Comparison of ENCODE assay signal across 10 mouse cellular contexts in genomic region chr5:111220679-111221380, GRCm38 (mm10).
DNase-seq lines count a peak whose midpoint lies in the region; ATAC-seq and TF ChIP-seq lines count a peak whose summit lies in the region.
"Had no signal": no experiment of that assay in that cellular context is flagged by ENCODE, and none has a peak within 500 bp of the region (broad histone marks: within the 10 kb centered on the region; RNA-seq: fewer than 3 reads in every experiment).

No protein-coding gene starts in this region.

- no peak for ATAC-seq in heart, embryonic 12.5 days (ENCODE audit: insufficient number of reproducible peaks, low FRiP score)
- peak; percentile 89 for ATAC-seq in hindbrain, postnatal 0 days
- ATAC-seq in neural tube, embryonic 15.5 days (ENCODE audit: low FRiP score) = 0 out of 2 replicates have a peak, but pooled peaks have one; percentile 29

- H3K27ac ChIP-seq in heart, embryonic 12.5 days (ENCODE audit: poor library complexity, severe bottlenecking) = no peak overlapping the region
- peak overlapping the region; percentile 76 for H3K27ac ChIP-seq in hindbrain, postnatal 0 days
- peak overlapping the region; percentile 83 for H3K27ac ChIP-seq in neural tube, embryonic 15.5 days (replicated peaks)

- no peak overlapping the region for H3K4me3 ChIP-seq in heart, embryonic 12.5 days
- no peak overlapping the region for H3K4me3 ChIP-seq in hindbrain, postnatal 0 days (ENCODE audit: low read length)
- no peak overlapping the region for H3K4me3 ChIP-seq in neural tube, embryonic 15.5 days (replicated peaks)
- H3K4me3 ChIP-seq: megakaryocyte, embryonic 14.5 days had no signal

- H3K36me3 ChIP-seq in heart, embryonic 12.5 days = peaks cover 21% of the 10 kb centered on the region
- H3K36me3 ChIP-seq in hindbrain, postnatal 0 days (ENCODE audit: insufficient read depth, low read length) = peaks cover 20% of the 10 kb centered on the region
- peaks cover 16% of the 10 kb centered on the region for H3K36me3 ChIP-seq in neural tube, embryonic 15.5 days

- no peaks in the 10 kb centered on the region for H3K9me3 ChIP-seq in heart, embryonic 12.5 days (replicated peaks)
- no peaks in the 10 kb centered on the region for H3K9me3 ChIP-seq in hindbrain, postnatal 0 days (ENCODE audit: low read length)
- no peaks in the 10 kb centered on the region for H3K9me3 ChIP-seq in neural tube, embryonic 15.5 days (replicated peaks)
- H3K9me3 ChIP-seq: megakaryocyte, embryonic 14.5 days had no signal

- 57% methylated on average over 16 of the region's 16 CpGs for WGBS in heart, embryonic 12.5 days
- 17% methylated on average over 16 of the region's 16 CpGs for WGBS in hindbrain, postnatal 0 days
- WGBS in neural tube, embryonic 15.5 days = 9% methylated on average over 16 of the region's 16 CpGs

- H3K4me2 ChIP-seq in heart, embryonic 12.5 days = no peak overlapping the region
- H3K4me2 ChIP-seq in hindbrain, postnatal 0 days (ENCODE audit: low read depth, low read length) = no peak overlapping the region
- no peak overlapping the region for H3K4me2 ChIP-seq in neural tube, embryonic 15.5 days

- TF ChIP-seq CTCF in hindbrain, postnatal 0 days (IDR thresholded peaks at IDR 0.05; ENCODE audit: low read depth) = no peak; the same call in 1 of the 2 replicates

- peak overlapping the region; percentile 14; the same call in 1 of the 2 replicates for H3K9ac ChIP-seq in heart, embryonic 12.5 days
- peak overlapping the region; percentile 13; the same call in 1 of the 2 replicates for H3K9ac ChIP-seq in hindbrain, postnatal 0 days (replicated peaks; ENCODE audit: low read length)
- 0 out of 2 replicates have a peak overlapping the region, but pooled peaks have one; percentile 30 for H3K9ac ChIP-seq in neural tube, embryonic 15.5 days (replicated peaks)

- H3K4me1 ChIP-seq in heart, embryonic 12.5 days (replicated peaks) = peaks cover 58% of the 10 kb centered on the region
- H3K4me1 ChIP-seq in hindbrain, postnatal 0 days (ENCODE audit: insufficient read depth, low read length) = peaks cover 38% of the 10 kb centered on the region
- H3K4me1 ChIP-seq in neural tube, embryonic 15.5 days = peaks cover 80% of the 10 kb centered on the region

- 0 out of 2 replicates have a peak, but pooled peaks cover 3% of the 10 kb centered on the region for H3K27me3 ChIP-seq in heart, embryonic 12.5 days (replicated peaks)
- H3K27me3 ChIP-seq in hindbrain, postnatal 0 days (ENCODE audit: insufficient read depth, low read length) = no peaks in the 10 kb centered on the region
- no peaks in the 10 kb centered on the region for H3K27me3 ChIP-seq in neural tube, embryonic 15.5 days (replicated peaks)

- DNase-seq in heart, postnatal 4 days = no peak
- peak; percentile 79 for DNase-seq in embryo, embryonic 10.5 days (ENCODE audit: low spot score)
- DNase-seq in hindbrain, postnatal 0 days (ENCODE audit: low spot score) = peak; percentile 84
- no peak for DNase-seq in ovary, postnatal 10 days (ENCODE audit: low spot score)
- DNase-seq in frontal cortex, postnatal 10 days (ENCODE audit: low spot score in 2 of 2) = no peak
- DNase-seq in urinary bladder, postnatal 36 days (ENCODE audit: low spot score in 2 of 2) = no peak
- DNase-seq: heart, postnatal 14 days had no signal

Comparison
In these comparisons a context has a peak if more than half of its experiments do, and no peak if none do; other contexts are left out.
1. DNase-seq: peak in embryo, embryonic 10.5 days (single experiment) and hindbrain, postnatal 0 days (single experiment); none in heart, postnatal 4 days (single experiment), ovary, postnatal 10 days (single experiment), frontal cortex, postnatal 10 days (0 of 2) and urinary bladder, postnatal 36 days (0 of 2).
2. Peak in every context shown above with its lines, with median percentiles within 50 percentile points of each other: H3K9ac ChIP-seq.